ENCODE assay signal across 8 mouse cellular contexts in genomic region chr7:27576914-27577313, GRCm38 (mm10). TPM values are rescaled to one million over a fixed set of nuclear protein-coding genes. Genes with fewer than 3 reads are reported as not detected.
DNase-seq lines count a peak whose midpoint lies in the region; ATAC-seq and TF ChIP-seq lines count a peak whose summit lies in the region.

No protein-coding gene starts in this region.

- no peak overlapping the region for H3K4me3 ChIP-seq in heart, adult 2 months
- H3K4me3 ChIP-seq in heart, embryonic 10.5 days: no peak overlapping the region
- H3K4me3 ChIP-seq in embryonic facial prominence, embryonic 10.5 days: no peak overlapping the region
- H3K4me3 ChIP-seq in liver, embryonic 11.5 days (ENCODE audit: low read depth, low read length): no peak overlapping the region
- H3K4me3 ChIP-seq in small intestine, adult 2 months (ENCODE audit: low read depth, low read length): no peak overlapping the region

- ATAC-seq in activated CD4-positive, CD25-positive, alpha-beta regulatory T cell, adult 4 months: peak; percentile 63
- ATAC-seq in liver, embryonic 11.5 days (replicated peaks; ENCODE audit: low FRiP score): peak; percentile 33; the same call in 1 of the 2 replicates

- H3K4me2 ChIP-seq in liver, embryonic 11.5 days: no peak overlapping the region

- TF ChIP-seq POLR2A in heart, adult 2 months (IDR thresholded peaks at IDR 0.05; ENCODE audit: insufficient read depth, low read depth, low read length): no peak
- no peak for TF ChIP-seq POLR2A in small intestine, adult 2 months (IDR thresholded peaks at IDR 0.05; ENCODE audit: low read depth, low read length)

- WGBS in heart, adult 2 months: 72% methylated on average over 6 of the region's 6 CpGs
- WGBS in heart, embryonic 10.5 days: 63% methylated on average over 6 of the region's 6 CpGs
- 67% methylated on average over 6 of the region's 6 CpGs for WGBS in embryonic facial prominence, embryonic 10.5 days
- 65% methylated on average over 6 of the region's 6 CpGs for WGBS in liver, embryonic 11.5 days
- 61% methylated on average over 6 of the region's 6 CpGs for WGBS in small intestine, adult 2 months

- DNase-seq in heart, adult 2 months: peak; percentile 46 to 53
- no peak for DNase-seq in heart, embryonic 10.5 days (ENCODE audit: low spot score)
- DNase-seq in 3T3-L1 (ENCODE audit: low read depth, low spot score): peak; percentile 36
- peak; percentile 40 for DNase-seq in embryonic facial prominence, embryonic 10.5 days (ENCODE audit: low spot score)
- no peak for DNase-seq in liver, embryonic 11.5 days (ENCODE audit: low spot score)
- DNase-seq in testis, postnatal 14 days (ENCODE audit: low spot score): no peak

- peak; percentile 75 for TF ChIP-seq CTCF in heart, adult 2 months (IDR thresholded peaks at IDR 0.05)
- peak; percentile 60; the same call in 1 of the 2 replicates for TF ChIP-seq CTCF in small intestine, adult 2 months (IDR thresholded peaks at IDR 0.05; ENCODE audit: extremely low read depth, insufficient read length, insufficient replicate concordance, low read depth, low read length)

- no peak for TF ChIP-seq EP300 in heart, adult 2 months (IDR thresholded peaks at IDR 0.05; ENCODE audit: insufficient read depth, low read depth, low read length)

- intact Hi-C loops in heart, adult 2 months (cut with DNase I): loop anchor here (1.0 kb wide), 1 partner anchor 108 kb away; no protein-coding TSS in a partner anchor

- H3K27me3 ChIP-seq in heart, adult 2 months (ENCODE audit: control insufficient read depth, insufficient read depth, low read length): no peaks in the 10 kb centered on the region
- no peaks in the 10 kb centered on the region for H3K27me3 ChIP-seq in heart, embryonic 10.5 days (ENCODE audit: insufficient read depth, poor library complexity, severe bottlenecking)
- H3K27me3 ChIP-seq in embryonic facial prominence, embryonic 10.5 days (replicated peaks; ENCODE audit: low read depth, poor library complexity, severe bottlenecking): no peaks in the 10 kb centered on the region
- no peaks in the 10 kb centered on the region for H3K27me3 ChIP-seq in liver, embryonic 11.5 days (replicated peaks; ENCODE audit: control insufficient read depth, insufficient read depth, low read length)
- H3K27me3 ChIP-seq in small intestine, adult 2 months (ENCODE audit: control insufficient read depth, insufficient read depth, low read length): no peaks in the 10 kb centered on the region

- H3K79me2 ChIP-seq in heart, adult 2 months (replicated peaks; ENCODE audit: control insufficient read depth, insufficient read depth, low read length): no peaks in the 10 kb centered on the region

- no peaks in the 10 kb centered on the region for H3K9me3 ChIP-seq in heart, embryonic 10.5 days
- H3K9me3 ChIP-seq in embryonic facial prominence, embryonic 10.5 days: no peaks in the 10 kb centered on the region
- H3K9me3 ChIP-seq in liver, embryonic 11.5 days (ENCODE audit: control insufficient read depth, low read length): no peaks in the 10 kb centered on the region

- peaks cover 3% of the 10 kb centered on the region for H3K4me1 ChIP-seq in heart, adult 2 months (ENCODE audit: control insufficient read depth, insufficient read depth, low read length)
- no peaks in the 10 kb centered on the region for H3K4me1 ChIP-seq in heart, embryonic 10.5 days
- H3K4me1 ChIP-seq in embryonic facial prominence, embryonic 10.5 days: peaks cover 5% of the 10 kb centered on the region; the same call in 1 of the 2 replicates
- H3K4me1 ChIP-seq in liver, embryonic 11.5 days (replicated peaks; ENCODE audit: control insufficient read depth, insufficient read depth, low read length): no peaks in the 10 kb centered on the region
- H3K4me1 ChIP-seq in small intestine, adult 2 months (ENCODE audit: control insufficient read depth, insufficient read depth, insufficient read length, low read length): no peaks in the 10 kb centered on the region; the same call in 1 of the 2 replicates

- no peak overlapping the region for H3K9ac ChIP-seq in heart, adult 2 months (ENCODE audit: low read depth, low read length)
- H3K9ac ChIP-seq in liver, embryonic 11.5 days (ENCODE audit: low read depth, low read length): no peak overlapping the region

- H3K36me3 ChIP-seq in heart, adult 2 months (ENCODE audit: control insufficient read depth, insufficient read depth, low read length): no peaks in the 10 kb centered on the region
- peaks cover 86% of the 10 kb centered on the region for H3K36me3 ChIP-seq in heart, embryonic 10.5 days
- peaks cover 94% of the 10 kb centered on the region for H3K36me3 ChIP-seq in embryonic facial prominence, embryonic 10.5 days (replicated peaks)
- H3K36me3 ChIP-seq in liver, embryonic 11.5 days (ENCODE audit: control insufficient read depth, insufficient read depth, low read length): peaks cover 41% of the 10 kb centered on the region
- H3K36me3 ChIP-seq in small intestine, adult 2 months (ENCODE audit: control insufficient read depth, insufficient read depth, low read length): peaks cover 36% of the 10 kb centered on the region

- H3K27ac ChIP-seq in heart, adult 2 months: no peak overlapping the region
- H3K27ac ChIP-seq in heart, embryonic 10.5 days: no peak overlapping the region
- H3K27ac ChIP-seq in embryonic facial prominence, embryonic 10.5 days (replicated peaks): no peak overlapping the region
- H3K27ac ChIP-seq in liver, embryonic 11.5 days (ENCODE audit: low read depth, low read length): no peak overlapping the region
- H3K27ac ChIP-seq in small intestine, adult 2 months (ENCODE audit: insufficient read depth, low read depth, low read length): no peak overlapping the region

RNA-seq across cellular contexts. Expression of gene Akt2, which starts 14.4 kb away (rescaled TPM):
- total RNA-seq in heart, adult 2 months (2021): 100 to 1,000 TPM; 181 to 219 TPM
- polyA plus RNA-seq in heart, adult 2 months (2012; rRNA removed): 134 and 181 TPM in 2 replicates
- 94.8 and 106 TPM in 2 replicates for polyA plus RNA-seq in heart, embryonic 10.5 days (2016; fragmentation: Nextera tagmentation; extraction: Ambion mirVana)
- polyA plus RNA-seq in activated CD4-positive, CD25-positive, alpha-beta regulatory T cell, adult 4 months (2017; shearing (Covaris generic)): 10 to 100 TPM; 43.6 to 48.5 TPM
- 95.3 and 101 TPM in 2 replicates for polyA plus RNA-seq in embryonic facial prominence, embryonic 10.5 days (2016; fragmentation: Nextera tagmentation; extraction: Ambion mirVana)
- polyA plus RNA-seq in liver, embryonic 11.5 days (2014; fragmentation: Nextera tagmentation; extraction: Ambion mirVana): 68.4 and 70.1 TPM in 2 replicates
- 19.6 and 34.1 TPM in 2 replicates for polyA plus RNA-seq in small intestine, adult 2 months (2012; rRNA removed)

RNA-seq across cellular contexts. Expression of gene 2310022A10Rik, which starts 23.9 kb away (rescaled TPM):
- 10 to 100 TPM; 72.0 to 72.1 TPM for total RNA-seq in heart, adult 2 months (2021)
- polyA plus RNA-seq in heart, adult 2 months (2012; rRNA removed): 79.5 and 87.4 TPM in 2 replicates
- polyA plus RNA-seq in heart, embryonic 10.5 days (2016; fragmentation: Nextera tagmentation; extraction: Ambion mirVana): 36.3 and 37.4 TPM in 2 replicates
- 10 to 100 TPM; 14.9 to 18.7 TPM for polyA plus RNA-seq in activated CD4-positive, CD25-positive, alpha-beta regulatory T cell, adult 4 months (2017; shearing (Covaris generic))
- 40.8 and 41.1 TPM in 2 replicates for polyA plus RNA-seq in embryonic facial prominence, embryonic 10.5 days (2016; fragmentation: Nextera tagmentation; extraction: Ambion mirVana)
- 33.9 and 35.1 TPM in 2 replicates for polyA plus RNA-seq in liver, embryonic 11.5 days (2014; fragmentation: Nextera tagmentation; extraction: Ambion mirVana)
- polyA plus RNA-seq in small intestine, adult 2 months (2012; rRNA removed): 9.8 and 19.7 TPM in 2 replicates

RNA-seq across cellular contexts. Expression of gene Pld3, which starts 23.9 kb away (rescaled TPM):
- total RNA-seq in heart, adult 2 months (2021): 10 to 100 TPM; 22.9 to 30.6 TPM
- 54.8 and 68.1 TPM in 2 replicates for polyA plus RNA-seq in heart, adult 2 months (2012; rRNA removed)
- 54.1 and 55.6 TPM in 2 replicates for polyA plus RNA-seq in heart, embryonic 10.5 days (2016; fragmentation: Nextera tagmentation; extraction: Ambion mirVana)
- 100 to 1,000 TPM; 149 to 193 TPM for polyA plus RNA-seq in activated CD4-positive, CD25-positive, alpha-beta regulatory T cell, adult 4 months (2017; shearing (Covaris generic))
- 40.5 and 41.4 TPM in 2 replicates for polyA plus RNA-seq in embryonic facial prominence, embryonic 10.5 days (2016; fragmentation: Nextera tagmentation; extraction: Ambion mirVana)
- 39.3 and 44.4 TPM in 2 replicates for polyA plus RNA-seq in liver, embryonic 11.5 days (2014; fragmentation: Nextera tagmentation; extraction: Ambion mirVana)
- polyA plus RNA-seq in small intestine, adult 2 months (2012; rRNA removed): 72.2 and 75.6 TPM in 2 replicates

RNA-seq across cellular contexts. Expression of gene Hipk4, which starts 53.8 kb away (rescaled TPM):
- under 1 TPM; 0.10 to 0.14 TPM for total RNA-seq in heart, adult 2 months (2021)
- polyA plus RNA-seq in heart, adult 2 months (2012; rRNA removed): 0.20 and 0.21 TPM in 2 replicates
- 0.54 and 0.59 TPM in 2 replicates for polyA plus RNA-seq in heart, embryonic 10.5 days (2016; fragmentation: Nextera tagmentation; extraction: Ambion mirVana)
- polyA plus RNA-seq in activated CD4-positive, CD25-positive, alpha-beta regulatory T cell, adult 4 months (2017; shearing (Covaris generic)): not detected
- 0.45 and 0.60 TPM in 2 replicates for polyA plus RNA-seq in embryonic facial prominence, embryonic 10.5 days (2016; fragmentation: Nextera tagmentation; extraction: Ambion mirVana)
- polyA plus RNA-seq in liver, embryonic 11.5 days (2014; fragmentation: Nextera tagmentation; extraction: Ambion mirVana): 0.33 and 0.40 TPM in 2 replicates
- polyA plus RNA-seq in small intestine, adult 2 months (2012; rRNA removed): 0.43 and 0.72 TPM in 2 replicates

Comparison
In these comparisons a context has a peak if more than half of its experiments do, and no peak if none do; other contexts are left out.
1. DNase-seq: peak in heart, adult 2 months (2 of 2), 3T3-L1 (single experiment) and embryonic facial prominence, embryonic 10.5 days (single experiment); none in heart, embryonic 10.5 days (single experiment), liver, embryonic 11.5 days (single experiment) and testis, postnatal 14 days (single experiment).